Mouse (Mus musculus): Measurements from ENCODE around the gene Mtg2.

The Mtg2 gene

DNA sequence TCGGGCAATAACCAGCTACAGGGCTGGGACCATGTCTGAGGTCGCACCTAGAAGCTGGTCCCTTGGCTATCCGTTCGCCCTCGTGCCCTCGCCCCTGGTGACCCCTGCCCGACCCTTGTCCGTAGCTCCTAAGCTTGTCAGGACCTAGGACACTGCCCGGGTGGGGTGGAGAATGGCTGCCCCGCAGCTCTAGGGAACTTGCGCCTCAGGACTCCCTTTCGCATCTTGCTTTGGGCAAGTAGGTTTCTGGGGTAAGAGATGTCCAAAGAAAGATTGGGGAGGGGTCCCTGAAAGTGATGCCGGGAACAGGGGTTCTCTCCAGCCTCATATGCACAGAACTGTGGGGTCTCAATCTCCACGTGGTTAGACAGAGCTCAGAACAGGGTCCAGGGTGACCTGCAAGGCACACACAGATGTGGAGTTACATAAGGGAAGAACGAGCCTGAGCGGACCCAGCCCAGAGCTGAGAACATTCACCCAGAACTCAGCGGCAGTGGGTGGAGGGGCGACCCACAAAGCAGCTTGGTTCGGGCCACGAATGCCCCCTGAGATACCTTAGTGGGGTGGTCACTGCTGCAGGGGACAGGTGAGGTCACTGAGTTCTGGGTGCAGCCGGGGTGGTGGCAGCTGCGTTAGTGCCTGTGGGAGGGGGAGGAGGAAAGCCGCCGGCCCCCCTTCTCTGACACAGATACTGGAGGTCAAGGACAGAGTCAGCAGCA is 34.4 kb downstream of the Mtg2 start:
- DNase-seq (ENCODE audit: low read depth), result no peak

DNA sequence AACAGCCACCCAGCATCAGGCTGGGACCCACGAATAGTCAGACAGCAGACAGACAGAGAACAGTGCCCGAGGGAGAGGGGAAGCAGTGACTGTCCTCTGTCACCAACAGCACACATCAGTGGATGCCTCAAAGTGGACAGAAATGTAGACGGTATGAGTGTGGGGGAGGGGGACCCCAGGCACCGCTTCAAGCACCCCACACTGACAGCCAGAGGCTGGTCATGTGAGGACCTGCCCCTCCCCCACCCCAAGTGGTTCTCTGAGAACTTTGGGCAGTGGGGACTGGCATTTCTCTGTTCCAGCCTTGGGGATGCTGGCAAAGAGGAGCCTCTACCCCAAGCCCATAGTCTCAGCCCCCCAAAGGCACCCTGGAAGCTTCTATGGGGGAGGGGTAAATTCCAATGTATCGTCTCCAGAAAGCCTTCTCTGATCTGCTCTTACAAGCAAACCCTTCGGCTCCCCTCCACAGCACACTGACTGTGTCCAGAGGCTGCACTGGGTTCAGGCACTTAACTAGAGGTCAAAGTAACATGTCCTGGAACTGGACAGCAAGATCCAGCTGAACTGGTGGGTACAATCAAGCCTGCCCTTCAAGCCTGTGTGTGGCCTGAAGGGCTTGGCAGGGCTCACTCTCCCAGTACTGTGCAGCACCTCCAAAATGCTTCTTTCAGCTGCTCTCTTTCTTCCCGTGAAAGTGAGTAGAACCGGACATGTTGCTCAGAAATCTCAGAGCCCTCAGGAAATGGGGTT is 35.2 kb downstream of the Mtg2 start:
- DNase-seq (ENCODE audit: low read depth), result no peak

DNA sequence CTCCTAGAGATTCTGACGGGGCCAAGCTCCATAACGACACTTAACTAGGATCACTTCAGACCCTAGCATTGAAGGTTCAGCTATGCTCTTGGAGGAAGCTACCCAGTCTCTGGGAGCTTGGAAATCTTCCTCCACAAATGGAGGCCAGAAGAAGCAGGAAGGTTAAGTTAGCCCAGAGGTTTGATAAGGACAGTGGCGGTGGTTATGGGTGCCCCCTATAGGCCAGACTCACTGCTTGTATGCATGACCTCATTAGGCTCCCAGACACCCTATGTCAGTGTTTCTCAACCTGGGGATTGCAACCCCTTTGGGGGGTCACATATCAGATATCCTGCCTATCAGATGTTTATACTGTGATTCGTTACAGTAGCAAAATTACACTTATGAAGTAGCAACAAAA is 36.7 kb downstream of the Mtg2 start:
- DNase-seq (ENCODE audit: low read depth), result peak; percentile 16

DNA sequence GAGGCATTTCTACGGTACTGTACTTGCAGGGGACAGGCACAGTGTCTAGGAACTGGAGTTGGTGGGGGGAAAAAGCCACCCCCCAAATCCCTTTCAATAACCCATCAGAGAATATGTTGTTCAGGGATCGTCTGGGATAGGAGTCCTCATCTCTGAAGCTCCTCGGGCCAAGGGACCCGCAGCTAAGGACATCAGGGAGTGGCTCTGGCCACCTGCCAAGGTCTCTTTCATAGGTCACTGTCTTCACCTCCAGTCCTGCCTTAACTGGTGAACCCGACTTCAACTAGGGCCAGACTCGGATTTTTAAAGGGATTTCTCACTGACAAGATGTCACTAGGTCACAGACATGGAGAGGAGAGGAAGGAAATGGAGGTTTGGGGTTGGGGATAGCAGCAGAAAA is 37.9 kb downstream of the Mtg2 start:
- no peak for DNase-seq (ENCODE audit: low read depth)

DNA sequence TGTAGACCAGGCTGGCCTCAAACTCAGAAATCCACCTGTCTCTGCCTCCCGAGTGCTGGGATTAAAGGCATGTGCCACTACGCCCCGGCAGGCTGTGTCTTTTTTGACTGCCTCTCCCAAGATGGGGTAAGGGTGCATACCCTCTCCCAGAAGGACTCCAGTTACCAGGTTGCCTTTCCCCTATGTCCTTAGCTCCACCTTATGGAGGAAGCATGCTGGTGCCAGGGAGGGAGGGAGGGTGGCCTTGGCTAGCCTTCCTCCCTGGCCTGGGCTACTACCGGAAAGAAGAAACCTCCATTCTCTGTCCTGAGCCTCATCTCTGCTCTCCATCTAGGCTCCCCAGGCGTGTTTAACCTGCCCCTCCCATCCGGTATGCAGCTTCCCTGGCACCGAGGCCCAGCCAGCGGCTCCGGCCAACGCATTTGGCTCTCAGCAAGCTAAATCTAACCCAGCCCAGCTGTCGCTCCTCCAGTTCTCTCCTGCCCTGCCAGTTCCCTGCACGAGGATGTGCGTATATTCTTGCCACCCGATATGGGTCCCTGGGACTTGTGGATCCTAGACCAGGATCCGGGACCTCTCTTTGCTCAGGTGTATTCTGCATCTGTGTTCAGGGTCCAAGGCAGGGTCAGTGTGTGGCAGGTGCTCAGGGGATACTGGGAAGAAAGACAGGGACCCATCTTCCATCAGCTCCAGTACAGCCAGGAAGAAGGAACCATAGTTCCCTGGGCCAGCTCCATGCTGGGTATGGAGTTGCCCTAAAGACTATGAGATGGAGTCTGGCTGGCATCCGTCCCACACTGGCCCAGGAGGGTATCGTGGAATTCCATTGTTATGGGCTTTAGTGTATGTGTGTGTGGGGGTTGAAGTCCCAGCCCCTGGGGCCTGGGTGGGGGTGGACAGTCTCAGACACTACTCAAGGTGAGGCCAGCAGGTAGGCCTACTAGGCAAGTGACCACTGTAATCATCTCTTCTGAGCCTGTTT is 43.8 kb downstream of the Mtg2 start:
- DNase-seq (ENCODE audit: low read depth), result peak; percentile 80

DNA sequence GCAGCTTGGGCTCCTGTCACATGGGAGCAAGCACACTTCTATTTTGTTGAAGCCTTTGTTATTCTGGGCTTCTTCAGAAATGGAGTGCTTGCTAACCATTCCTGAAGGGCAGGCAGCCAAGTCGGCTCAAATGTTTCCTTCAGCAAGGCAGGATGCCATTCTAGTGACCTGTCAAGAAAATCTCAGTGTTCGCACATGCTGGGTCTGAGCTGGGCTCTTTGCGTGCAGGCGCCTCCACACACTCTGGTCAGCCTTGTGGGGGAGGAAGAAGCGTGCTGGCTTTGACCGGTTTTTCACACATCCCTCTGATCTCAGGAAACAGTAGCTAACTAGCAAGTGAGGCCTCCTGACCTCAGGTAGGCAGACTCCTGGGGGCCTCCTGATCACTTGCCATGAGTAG is 44.9 kb downstream of the Mtg2 start:
- peak; percentile 96 for DNase-seq (ENCODE audit: low read depth)

DNA sequence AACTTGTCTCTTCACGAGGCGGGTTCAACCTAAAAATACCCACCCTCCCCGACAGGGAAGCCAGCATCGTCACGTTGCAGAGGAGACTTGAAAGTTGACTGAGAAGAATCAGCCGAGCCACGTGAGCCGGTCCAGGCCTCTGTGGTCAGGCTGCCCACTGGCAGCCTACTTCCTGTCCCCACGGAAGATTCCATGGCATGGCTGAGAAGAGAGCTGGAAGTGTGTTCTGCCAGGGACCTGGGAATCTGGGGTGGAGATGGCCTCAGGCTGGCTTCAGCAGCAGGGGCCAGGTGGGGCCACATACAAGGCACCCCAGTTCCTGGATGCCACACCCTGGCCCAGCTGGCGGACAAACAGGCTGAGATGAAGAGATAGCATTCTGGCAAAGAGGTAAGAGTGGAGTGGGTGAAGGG is 45.7 kb downstream of the Mtg2 start:
- no peak for DNase-seq (ENCODE audit: low read depth)

DNA sequence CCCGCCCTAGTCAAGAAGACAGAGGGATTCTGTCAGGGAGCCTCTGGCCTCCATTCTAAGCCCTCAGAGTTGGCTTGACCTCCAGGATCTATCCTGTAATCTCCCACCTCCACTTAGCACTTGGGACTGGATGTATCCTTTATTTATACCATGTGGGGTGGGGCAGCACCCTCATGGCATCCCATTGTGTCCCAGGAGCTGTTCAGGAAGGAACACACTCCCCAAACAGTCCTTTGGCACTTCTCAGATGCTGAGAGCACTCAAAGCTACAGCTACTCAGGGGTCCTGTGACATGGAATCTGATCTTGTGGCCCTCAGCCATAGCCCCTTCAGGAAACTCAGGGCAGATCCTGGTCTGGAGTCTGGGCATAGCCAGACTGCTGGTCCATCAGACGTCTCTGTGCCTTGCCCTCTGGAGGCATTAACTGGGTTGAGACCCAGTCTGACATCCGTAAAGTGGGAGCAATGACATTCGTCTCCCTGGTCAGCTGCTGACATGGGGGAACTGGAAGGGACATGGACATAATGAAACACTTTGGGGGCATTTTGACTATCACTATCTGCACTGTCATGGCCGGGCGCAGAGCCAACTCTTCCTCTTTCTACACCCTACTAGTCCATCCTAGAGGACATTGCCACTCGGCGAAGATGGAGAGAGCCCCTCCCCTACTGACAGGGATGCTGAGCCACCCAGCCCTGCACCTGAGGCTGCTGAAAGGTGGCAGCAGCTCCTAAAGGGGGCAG is 46.5 kb downstream of the Mtg2 start:
- DNase-seq (ENCODE audit: low read depth), result no peak

DNA sequence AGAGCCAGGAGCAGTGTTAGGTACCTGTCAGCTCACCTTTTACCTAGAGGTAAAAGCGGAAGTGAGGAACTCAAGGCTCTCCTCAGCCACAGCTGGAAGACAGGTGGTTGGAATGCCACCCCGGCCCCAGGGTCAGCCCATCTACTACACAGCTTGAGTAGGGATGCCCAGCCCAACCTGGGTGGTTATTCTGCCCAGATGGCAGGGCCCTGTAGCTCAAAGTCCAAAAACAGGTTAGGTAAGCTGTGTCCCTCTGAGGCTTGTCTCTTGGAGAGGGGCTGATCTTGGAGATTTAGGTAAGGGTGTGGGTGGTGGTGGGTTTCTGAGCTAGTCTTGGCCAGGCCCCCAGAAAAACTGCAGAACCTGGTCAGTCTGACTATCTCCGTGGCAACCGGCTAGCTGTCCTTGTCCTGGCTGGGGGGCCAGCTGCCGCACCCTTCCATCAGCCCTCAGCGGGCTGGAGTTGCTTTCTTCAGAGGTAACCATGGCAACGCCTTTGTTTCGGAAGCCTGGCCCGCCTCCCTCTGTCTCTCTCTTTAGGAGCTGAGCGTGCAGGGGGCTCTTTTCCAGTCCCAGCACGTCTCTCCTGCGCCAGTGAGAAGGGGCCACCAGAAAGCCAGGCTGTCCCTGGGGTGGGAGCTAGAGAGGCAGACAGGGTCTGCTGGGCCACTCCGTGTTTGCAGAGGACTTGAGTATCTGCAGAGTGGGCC is 47.3 kb downstream of the Mtg2 start:
- DNase-seq (ENCODE audit: low read depth), result no peak

DNA sequence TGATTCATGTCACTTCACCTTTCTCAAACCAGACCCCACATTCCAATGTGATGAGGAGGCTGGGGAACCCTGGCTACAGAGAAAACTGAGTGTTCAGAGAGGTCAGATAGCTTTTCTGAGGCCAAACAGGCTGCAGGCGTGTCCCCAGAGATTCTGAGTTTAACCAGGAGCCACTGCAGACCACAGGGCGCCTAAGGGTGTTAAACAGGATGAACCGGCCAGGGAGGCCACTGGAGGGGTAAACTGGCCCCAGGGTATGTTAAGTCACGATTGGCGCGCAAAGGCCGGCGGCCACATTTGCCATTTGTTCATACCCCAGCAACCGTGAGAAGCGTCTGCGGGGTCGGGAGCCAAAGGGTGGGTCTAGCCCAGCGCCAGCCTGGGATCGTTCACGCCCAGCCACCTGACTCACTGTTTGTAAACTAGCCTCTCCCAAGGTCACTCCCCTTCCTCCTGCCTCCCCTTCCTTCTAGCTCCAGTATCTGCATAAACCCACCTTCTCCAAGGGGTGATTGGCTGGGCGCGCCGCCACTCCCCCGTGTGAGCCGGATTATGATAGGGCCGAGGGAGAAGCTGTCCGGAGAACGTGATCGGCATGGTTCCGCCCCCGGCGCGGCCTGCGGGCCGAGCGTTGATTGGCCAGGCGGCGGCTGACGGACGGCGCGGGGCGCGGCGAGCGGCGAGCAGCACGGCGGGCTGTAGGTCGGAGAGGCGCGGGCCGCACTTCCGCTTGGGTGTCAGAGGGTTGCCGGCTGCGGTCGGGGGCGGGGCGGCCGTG is 48.5 kb downstream of the Mtg2 start, which contains the start of gene Osbpl2:
Osbpl2 (plus strand) TSS at position 646 of the 778 bp plus-strand sequence.
- peak; percentile 99 for DNase-seq (ENCODE audit: low read depth)

DNA sequence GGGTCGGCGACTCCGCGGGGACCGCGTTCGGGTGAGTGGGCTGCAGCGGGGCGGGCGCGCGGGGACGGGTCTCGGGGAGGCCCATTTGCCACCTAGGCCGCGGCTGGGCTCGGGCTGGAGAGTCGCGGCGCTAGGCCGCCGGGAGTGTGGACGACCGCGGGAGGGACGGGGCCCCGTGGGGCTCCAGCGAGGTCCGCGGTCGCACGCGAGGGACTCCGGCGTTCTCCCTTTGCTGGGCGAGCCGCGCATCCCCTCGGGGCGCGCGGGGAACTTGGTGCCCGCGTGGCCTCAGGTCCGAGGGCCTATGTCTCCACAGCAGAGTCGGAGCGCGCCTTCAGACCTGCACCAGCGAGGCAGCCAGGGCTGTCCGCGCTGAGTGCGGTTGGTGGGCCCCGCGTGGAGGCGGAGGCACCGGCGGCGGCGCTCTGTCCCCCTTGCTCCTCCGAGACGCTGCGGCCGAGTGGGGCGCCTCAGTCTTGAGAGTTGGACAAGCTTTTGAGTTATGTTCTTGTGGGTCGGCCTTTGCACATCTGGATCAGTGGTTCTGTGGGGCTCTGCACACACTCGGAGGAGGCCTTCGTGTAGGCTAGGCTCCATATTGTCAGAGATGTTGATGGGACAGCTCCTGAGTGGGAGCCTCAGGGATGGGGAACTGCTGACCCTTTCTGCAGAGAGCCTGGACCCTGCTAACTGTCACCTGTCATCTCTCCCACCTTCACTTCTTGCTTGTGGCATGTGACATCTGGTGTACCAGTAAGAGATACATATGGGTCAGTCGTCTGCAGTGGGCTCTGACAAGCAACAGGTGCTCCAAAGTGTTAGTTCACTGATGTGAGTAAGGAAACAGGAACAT is 49.3 kb downstream of the Mtg2 start:
- peak; percentile 64 for DNase-seq (ENCODE audit: low read depth)

DNA sequence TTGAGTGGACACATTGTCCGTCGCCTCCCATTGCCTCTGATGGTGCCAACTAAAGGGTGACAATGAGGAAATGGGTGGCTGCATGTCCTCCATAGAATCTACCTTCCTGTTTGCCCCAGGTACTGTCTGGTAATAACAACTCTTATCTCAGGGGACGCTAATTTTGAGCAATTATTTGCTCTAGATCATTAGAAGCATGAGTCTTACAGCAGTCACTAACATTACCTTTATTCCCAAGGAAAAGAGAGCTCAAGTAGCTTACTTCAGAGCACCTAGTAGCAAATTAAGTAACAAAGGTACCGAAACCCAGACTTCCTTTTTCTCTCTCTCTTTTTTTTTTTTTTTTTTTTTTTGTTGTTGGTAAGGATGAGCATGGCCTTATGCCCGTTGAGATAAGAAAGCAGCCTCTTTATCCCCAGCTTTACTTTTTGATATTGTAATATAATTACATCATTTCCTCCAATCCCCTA is 49.9 kb downstream of the Mtg2 start:
- DNase-seq (ENCODE audit: low read depth), result no peak

DNA sequence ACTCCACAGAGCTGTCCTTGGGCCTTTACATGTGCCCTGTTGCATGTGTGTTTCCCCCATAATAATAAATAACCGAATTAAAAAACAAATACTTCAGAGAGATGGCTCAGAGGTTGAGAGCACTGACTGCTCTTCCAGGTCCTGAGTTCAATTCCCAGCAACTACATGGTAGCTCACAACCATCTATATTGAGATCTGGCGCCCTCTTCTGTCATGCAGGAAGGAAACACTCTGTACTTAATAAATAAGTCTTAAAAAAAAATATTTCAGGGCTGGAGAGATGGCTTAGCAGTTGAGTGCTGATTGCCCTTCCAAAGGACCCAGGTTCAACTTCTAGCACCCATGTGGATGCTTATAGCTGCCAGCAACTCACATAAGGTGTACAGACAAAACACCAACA is 53.8 kb downstream of the Mtg2 start:
- DNase-seq (ENCODE audit: low read depth), result peak; percentile 38

DNA sequence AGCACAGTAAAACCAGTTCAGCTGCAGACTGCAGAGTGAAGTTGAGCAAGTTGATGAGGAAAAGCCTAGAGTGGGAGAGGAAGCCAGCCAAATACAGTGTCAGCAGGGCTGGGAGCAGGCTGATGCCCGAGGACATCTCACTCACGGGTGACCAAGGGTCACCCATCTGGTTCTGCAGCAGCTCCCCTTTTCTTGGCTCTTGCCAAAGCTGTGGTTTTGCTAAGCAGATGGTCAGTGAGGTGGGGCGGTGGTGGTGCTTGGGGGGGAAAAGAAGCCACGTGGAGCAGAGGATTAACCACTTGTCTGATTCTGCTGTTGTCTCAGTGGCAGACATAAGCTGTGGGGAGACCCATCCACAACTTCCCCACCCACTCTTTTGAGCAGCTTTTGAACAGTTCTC is 55.8 kb downstream of the Mtg2 start:
- peak; percentile 82 for DNase-seq (ENCODE audit: low read depth)

DNA sequence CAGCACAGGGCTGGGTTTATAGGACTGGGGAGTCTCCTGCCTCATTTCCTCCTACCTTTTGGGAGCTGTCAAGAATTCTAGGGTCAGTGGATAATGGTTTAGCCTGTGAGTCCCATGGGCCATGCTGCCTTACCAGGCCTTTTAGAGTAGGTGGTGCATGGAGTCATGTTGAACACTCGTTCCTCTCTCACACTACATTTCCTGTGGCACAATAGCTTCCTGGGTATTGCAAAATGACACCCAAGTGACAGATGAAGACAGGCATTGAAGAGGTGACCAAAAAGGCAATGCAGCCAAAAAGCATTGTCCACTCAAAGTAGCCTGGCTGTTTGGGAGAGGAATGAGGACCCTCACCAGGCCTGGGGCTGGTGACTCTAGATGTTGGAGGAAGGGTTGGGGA is 57.3 kb downstream of the Mtg2 start:
- no peak for DNase-seq (ENCODE audit: low read depth)

DNA sequence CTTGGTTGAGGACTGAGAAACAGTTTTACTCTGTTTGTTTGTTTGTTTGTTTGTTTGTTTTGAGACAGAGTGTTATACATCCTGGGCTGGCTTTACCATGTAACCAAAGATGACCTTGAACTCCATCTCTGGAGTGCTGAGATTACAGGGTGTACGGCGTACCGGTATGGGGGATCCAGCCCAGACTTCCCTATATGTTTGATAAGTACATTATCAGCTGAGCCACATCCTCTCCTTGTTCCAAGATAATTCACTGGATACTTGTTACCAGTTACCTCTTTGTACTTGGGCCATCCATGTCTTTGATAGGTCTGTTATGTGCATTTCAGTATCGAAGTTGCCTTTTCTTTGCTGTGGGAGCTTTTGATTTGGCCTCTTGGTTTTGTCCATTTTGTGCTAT is 62.8 kb downstream of the Mtg2 start:
- no peak for DNase-seq (ENCODE audit: low read depth)

DNA sequence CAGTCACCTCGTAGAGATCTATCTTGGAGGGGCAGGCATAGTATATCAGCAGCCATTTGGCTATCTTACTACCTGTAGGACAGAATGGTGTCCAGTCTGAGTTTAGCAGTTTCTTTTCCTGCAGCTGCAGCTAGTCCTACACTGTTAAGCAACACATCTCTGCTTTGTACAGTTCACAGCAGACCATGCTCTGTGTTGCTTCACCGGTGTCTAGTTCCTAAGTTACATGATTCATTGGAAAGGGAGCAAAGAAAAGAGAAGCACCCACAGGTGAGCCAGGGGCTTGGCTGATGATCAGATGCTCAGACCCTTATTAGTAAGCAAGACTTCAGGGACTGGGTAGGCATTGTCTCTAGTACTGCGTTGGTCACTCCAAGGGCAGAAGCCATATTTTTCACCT is 63.5 kb downstream of the Mtg2 start:
- no peak for DNase-seq (ENCODE audit: low read depth)

DNA sequence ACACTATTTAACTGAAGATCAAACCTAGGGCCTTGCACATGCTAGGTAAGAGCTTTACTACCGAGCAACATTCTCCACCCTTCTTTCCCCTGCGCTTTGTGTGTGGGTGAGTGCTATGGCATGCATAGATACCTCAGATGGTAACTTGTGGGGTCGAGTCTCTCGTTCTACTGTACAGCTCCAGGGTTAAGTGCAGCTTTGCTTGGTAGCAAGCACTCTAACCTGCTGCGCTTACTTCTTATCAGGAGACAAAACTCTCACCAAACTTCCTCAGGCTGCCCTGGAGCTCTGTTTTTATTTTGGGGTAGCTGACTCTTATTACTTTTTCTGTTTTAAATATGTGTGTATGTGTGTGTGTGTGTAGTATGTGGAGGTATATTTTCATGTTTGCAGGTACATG is 65.0 kb downstream of the Mtg2 start:
- no peak for DNase-seq (ENCODE audit: low read depth)
